Mouse (Mus musculus) stomach, postnatal 0 days (tissue): ENCODE results near the gene Gm45716. TPM values are rescaled to one million over a fixed set of nuclear protein-coding genes. Genes with fewer than 3 reads are reported as not detected.

Source experiments
- ATAC-seq: fragments of 200-750 bp; cut with Nextera tagmentation; 2 replicates; pipeline ENCODE4 v1.8.0; 2017; ENCODE audit not compliant: low FRiP score, low TSS enrichment
- DNase-seq: peaks from one replicate; pipeline ENCODE4 v3.0.0-alpha.2; 2016; ENCODE audit warnings: low spot score
- H3K27ac ChIP-seq: fragments of 300-500 bp; sonication (generic); replicated peaks from 2 replicates; pipeline ENCODE4 v1.5.1; 2014; ENCODE audit warnings: mild to moderate bottlenecking, control low read depth
- H3K27me3 ChIP-seq: fragments of 300-500 bp; sonication (generic); 2 replicates; pipeline ENCODE4 v1.6.1; 2014; ENCODE audit warnings: low read length; ENCODE audit not compliant: control insufficient read depth, insufficient read depth
- H3K36me3 ChIP-seq: fragments of 300-500 bp; sonication (generic); 2 replicates; pipeline ENCODE4 v1.6.1; 2014; ENCODE audit warnings: low read length, mixed read lengths; ENCODE audit not compliant: control insufficient read depth, insufficient read depth
- H3K4me1 ChIP-seq: fragments of 300-500 bp; sonication (generic); replicated peaks from 2 replicates; pipeline ENCODE4 v1.6.1; 2014; ENCODE audit warnings: antibody characterized with exemption; ENCODE audit not compliant: control insufficient read depth, insufficient read depth
- H3K4me2 ChIP-seq: fragments of 300-500 bp; sonication (generic); replicated peaks from 2 replicates; pipeline ENCODE4 v1.6.1; 2014; ENCODE audit warnings: low read depth, mild to moderate bottlenecking, control low read depth, moderate library complexity
- H3K4me3 ChIP-seq: fragments of 300-500 bp; sonication (generic); 2 replicates; pipeline ENCODE4 v1.5.1; 2014; ENCODE audit warnings: low read depth, low read length, control low read depth
- H3K9ac ChIP-seq: fragments of 300-500 bp; sonication (generic); 2 replicates; pipeline ENCODE4 v1.6.1; 2014; ENCODE audit warnings: mild to moderate bottlenecking, low read length, control low read depth, mixed read lengths
- H3K9me3 ChIP-seq: fragments of 300-500 bp; sonication (generic); 2 replicates; pipeline ENCODE4 v1.6.1; 2016; ENCODE audit warnings: low read length; ENCODE audit not compliant: control insufficient read depth
- CTCF ChIP-seq: IDR thresholded peaks from 2 replicates; pipeline ENCODE4 v1.5.1; 2016; ENCODE audit warnings: antibody characterized with exemption, low read depth, mild to moderate bottlenecking, moderate library complexity
- EP300 ChIP-seq: optimal IDR thresholded peaks from 2 replicates; pipeline ENCODE3; 2016; ENCODE audit warnings: antibody characterized with exemption
- WGBS: fragments of 180-500 bp; shearing (Covaris S2); extraction: QIAGEN DNeasy Blood & Tissue Kit; methylation state at CpG from one replicate; pipeline ENCODE4 v1.1.7; 2014; 5-methylcytosine and 5-hydroxymethylcytosine counted together
- polyA plus RNA-seq: library from polyadenylated mRNA; unstranded; fragments of >200 nt; fragmentation: Nextera tagmentation; extraction: Ambion mirVana; gene quantifications from 2 replicates; pipeline ENCODE4 v1.2.1, GENCODE M21; 2015

Gene Gm45716
- polyA plus RNA-seq, 1 experiment from 2014 or later: 7.0 TPM

DNA sequence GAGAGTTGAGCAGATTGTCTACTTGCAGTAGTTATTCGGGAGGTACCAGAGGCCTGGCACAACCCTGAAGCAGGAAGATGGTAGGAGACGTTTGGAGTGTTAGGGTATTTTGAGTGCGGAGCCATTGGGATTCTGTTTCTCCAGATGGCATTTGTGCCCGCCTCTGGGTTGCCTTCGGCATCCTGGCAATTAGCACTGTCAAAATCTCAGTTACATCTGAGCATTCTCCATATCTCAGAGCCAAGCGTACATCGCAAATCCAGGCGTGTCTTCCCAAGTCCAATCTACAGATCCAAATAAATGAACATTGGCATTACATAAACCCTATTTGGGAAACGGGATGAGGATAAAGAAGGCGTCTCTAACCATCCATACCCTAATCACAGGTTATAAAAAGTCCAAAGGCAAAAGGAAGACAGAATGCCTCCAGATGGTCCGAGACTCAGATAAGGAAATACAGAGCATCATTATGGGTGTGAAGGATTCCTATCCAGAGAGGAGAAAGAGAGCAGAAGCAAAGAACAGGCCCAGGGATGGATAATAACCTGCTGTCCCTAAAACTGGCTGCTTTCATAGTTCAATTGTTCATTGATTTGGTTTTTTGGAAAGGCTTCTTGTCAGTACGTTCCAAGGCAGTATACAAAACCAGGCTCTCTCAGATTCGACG lies 11.7 kb upstream of the Gm45716 start:
- 91% methylated on average over 14 of the region's 14 CpGs for WGBS

DNA sequence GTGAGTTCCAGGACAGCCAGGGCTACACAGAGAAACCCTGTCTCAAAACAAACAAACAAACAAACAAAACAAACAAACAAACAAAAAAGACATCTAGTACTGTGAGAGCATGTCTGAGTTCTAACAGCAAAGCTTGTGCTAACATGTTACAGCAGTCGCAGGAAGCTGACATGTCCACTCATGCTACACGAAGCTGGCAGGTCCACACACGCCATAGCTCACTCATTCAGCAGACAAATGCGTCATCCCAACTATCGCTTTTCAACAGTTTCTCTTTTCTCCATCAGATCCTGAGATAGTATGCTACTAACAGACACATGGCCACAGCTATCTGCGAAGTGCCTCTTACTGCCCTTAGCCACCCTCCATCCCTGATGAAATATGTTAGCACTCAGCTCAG lies 10.1 kb upstream of the Gm45716 start:
- ATAC-seq: no peak

More for the DNA sequence above, 11.7 kb upstream of the Gm45716 start:
- Histone ChIP-seq H3K9me3 (no peaks in the 10 kb centered on the region), H3K27ac (no peak overlapping the region), H3K4me1 (no peaks in the 10 kb centered on the region), H3K4me3 (no peak overlapping the region), H3K27me3 (no peaks in the 10 kb centered on the region), H3K36me3 (no peaks in the 10 kb centered on the region), H3K9ac (no peak overlapping the region), H3K4me2 (no peak overlapping the region)
- TF ChIP-seq CTCF: no peak
- no peak for TF ChIP-seq EP300
- DNase-seq (no peak), ATAC-seq (no peak)

DNA sequence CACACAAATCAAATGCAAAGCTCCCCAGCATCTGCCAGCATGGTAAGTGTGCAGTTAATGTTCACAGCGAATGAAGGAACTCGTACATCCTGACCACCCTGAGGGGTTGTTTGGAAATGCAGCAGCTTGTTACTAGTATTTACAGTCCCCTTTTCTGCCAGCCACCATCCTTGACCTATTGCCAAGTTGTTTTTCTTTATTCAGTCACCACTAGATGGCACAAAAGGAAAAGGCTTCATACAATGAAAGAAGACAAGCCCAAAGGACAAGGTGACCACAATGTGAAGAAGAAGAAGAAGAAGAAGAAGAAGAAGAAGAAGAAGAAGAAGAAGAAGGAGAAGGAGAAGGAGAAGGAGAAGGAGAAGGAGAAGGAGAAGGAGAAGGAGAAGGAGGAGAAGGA lies 4.1 kb upstream of the Gm45716 start:
- ATAC-seq: no peak
- Histone ChIP-seq H3K9ac (no peak overlapping the region), H3K4me2 (no peak overlapping the region), H3K9me3 (no peaks in the 10 kb centered on the region), H3K36me3 (no peaks in the 10 kb centered on the region), H3K27me3 (no peaks in the 10 kb centered on the region), H3K4me3 (no peak overlapping the region), H3K4me1 (no peaks in the 10 kb centered on the region), H3K27ac (no peak overlapping the region)
- TF ChIP-seq CTCF: peak; percentile 78
- no peak for TF ChIP-seq EP300
- WGBS: 15% methylated on average over 2 of the region's 2 CpGs
- DNase-seq: no peak

More for the DNA sequence above, 10.1 kb upstream of the Gm45716 start:
- Histone ChIP-seq H3K9me3 (no peaks in the 10 kb centered on the region), H3K4me1 (no peaks in the 10 kb centered on the region), H3K27me3 (no peaks in the 10 kb centered on the region), H3K9ac (no peak overlapping the region), H3K36me3 (no peaks in the 10 kb centered on the region), H3K4me3 (no peak overlapping the region), H3K27ac (no peak overlapping the region), H3K4me2 (no peak overlapping the region)
- WGBS: 84% methylated on average over 6 of the region's 6 CpGs
- TF ChIP-seq EP300 (no peak), CTCF (no peak)
- no peak for DNase-seq

DNA sequence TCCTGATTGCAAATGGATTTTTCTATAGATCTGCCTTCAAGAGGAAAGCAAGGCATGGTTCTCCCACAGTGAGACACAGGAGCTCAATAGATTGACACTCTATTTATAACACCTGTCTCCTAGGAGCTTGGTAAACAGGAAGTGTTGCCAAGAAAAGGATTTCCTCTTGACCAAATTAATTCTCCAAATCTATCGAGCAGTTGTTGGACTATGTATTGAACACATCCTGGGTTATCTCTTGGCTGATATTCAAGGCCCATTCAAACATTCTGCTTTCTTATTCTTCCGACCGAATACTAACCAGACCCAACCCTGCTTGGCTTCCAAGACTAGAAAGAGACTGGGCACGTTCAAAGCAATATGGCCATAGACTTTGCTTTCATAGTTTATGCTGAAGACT lies 2.7 kb upstream of the Gm45716 start:
- H3K4me1 ChIP-seq: no peaks in the 10 kb centered on the region
- ATAC-seq: no peak
- H3K9me3 ChIP-seq: no peaks in the 10 kb centered on the region
- H3K36me3 ChIP-seq: no peaks in the 10 kb centered on the region
- no peaks in the 10 kb centered on the region for H3K27me3 ChIP-seq
- H3K4me2 ChIP-seq: no peak overlapping the region
- TF ChIP-seq CTCF (no peak), EP300 (no peak)
- WGBS: 58% methylated on average over 4 of the region's 4 CpGs
- H3K9ac ChIP-seq: no peak overlapping the region
- no peak overlapping the region for H3K4me3 ChIP-seq
- H3K27ac ChIP-seq: no peak overlapping the region
- no peak for DNase-seq

- H3K9ac ChIP-seq: no peak overlapping the region
- DNase-seq (no peak), ATAC-seq (no peak)
- no peak overlapping the region for H3K4me3 ChIP-seq
- TF ChIP-seq CTCF (no peak), EP300 (no peak)
- no peak overlapping the region for H3K27ac ChIP-seq
- H3K36me3 ChIP-seq: no peaks in the 10 kb centered on the region
- H3K4me2 ChIP-seq: no peak overlapping the region
- WGBS: 82% methylated on average over 3 of the region's 3 CpGs
- no peaks in the 10 kb centered on the region for H3K27me3 ChIP-seq
- H3K4me1 ChIP-seq: no peaks in the 10 kb centered on the region
- 0 out of 2 replicates have a peak, but pooled peaks cover 4% of the 10 kb centered on the region for H3K9me3 ChIP-seq
Measured at GRCm38 (mm10) chr11:90190156-90190555, 2.7 kb downstream of the Gm45716 start.

DNA sequence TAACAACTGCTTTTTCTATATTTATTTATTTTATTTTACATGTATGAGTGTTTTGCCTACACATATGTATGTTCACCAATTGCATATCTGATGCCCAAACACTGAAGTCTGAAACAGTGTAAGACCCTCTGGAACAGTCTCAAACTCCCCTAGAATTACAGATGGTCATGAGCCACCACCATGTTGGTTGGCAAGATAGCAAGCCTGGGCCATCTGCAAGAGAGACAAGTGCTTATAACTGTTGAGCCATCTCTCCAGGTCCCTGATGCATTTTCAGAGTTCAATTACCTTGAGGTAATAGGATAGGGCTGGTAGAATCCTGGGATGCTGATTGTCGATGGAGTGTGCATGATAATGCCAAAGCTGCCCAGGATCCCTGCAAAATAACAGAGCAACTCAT lies 7.5 kb downstream of the Gm45716 start:
- no peak overlapping the region for H3K27ac ChIP-seq
- H3K9ac ChIP-seq: no peak overlapping the region
- no peaks in the 10 kb centered on the region for H3K4me1 ChIP-seq
- no peaks in the 10 kb centered on the region for H3K27me3 ChIP-seq
- H3K9me3 ChIP-seq: 0 out of 2 replicates have a peak, but pooled peaks cover 4% of the 10 kb centered on the region
- no peak for DNase-seq
- 79% methylated on average over 1 of the region's 1 CpGs for WGBS
- no peak overlapping the region for H3K4me2 ChIP-seq
- H3K4me3 ChIP-seq: no peak overlapping the region
- TF ChIP-seq EP300 (no peak), CTCF (no peak)
- H3K36me3 ChIP-seq: no peaks in the 10 kb centered on the region
- no peak for ATAC-seq
